Mouse (Mus musculus) embryonic facial prominence, embryonic 11.5 days (tissue): ENCODE measurements at regions not wholly inside any gene's neighbourhood (a gene's known extent, or its start where the extent isn't known, plus 50 kb on each side); places are given as distances from the start of the nearest gene placed in this dataset.

Source experiments
- ATAC-seq: fragments of 200-750 bp; cut with Nextera tagmentation; replicated peaks from 2 replicates; pipeline ENCODE4 v1.8.0; 2017; ENCODE audit warnings: low read depth; ENCODE audit not compliant: insufficient number of reproducible peaks, low FRiP score, low TSS enrichment
- DNase-seq: peaks from one replicate; pipeline ENCODE4 v3.0.0-alpha.2; 2015; ENCODE audit warnings: low spot score
- H3K27ac ChIP-seq: fragments of 300-500 bp; sonication (generic); replicated peaks from 2 replicates; pipeline ENCODE4 v1.5.1; 2014; ENCODE audit warnings: mild to moderate bottlenecking, low read depth, low read length, control low read depth
- H3K27me3 ChIP-seq: fragments of 300-500 bp; sonication (generic); 2 replicates; pipeline ENCODE4 v1.6.1; 2014; ENCODE audit warnings: mild to moderate bottlenecking, low read length, moderate library complexity, mixed read lengths; ENCODE audit not compliant: control insufficient read depth, insufficient read depth
- H3K36me3 ChIP-seq: fragments of 300-500 bp; sonication (generic); replicated peaks from 2 replicates; pipeline ENCODE4 v1.6.1; 2014; ENCODE audit warnings: low read depth, mild to moderate bottlenecking, low read length, moderate library complexity, mixed read lengths; ENCODE audit not compliant: control insufficient read depth, insufficient read depth
- H3K4me1 ChIP-seq: fragments of 300-500 bp; sonication (generic); 2 replicates; pipeline ENCODE4 v1.6.1; 2014; ENCODE audit warnings: low read length, mixed read lengths; ENCODE audit not compliant: control insufficient read depth, insufficient read depth
- H3K4me2 ChIP-seq: fragments of 300-500 bp; sonication (generic); 2 replicates; pipeline ENCODE4 v1.6.1; 2014; ENCODE audit warnings: low read depth, mild to moderate bottlenecking, control low read depth, low read length, moderate library complexity
- H3K4me3 ChIP-seq: fragments of 300-500 bp; sonication (generic); 2 replicates; pipeline ENCODE4 v1.5.1; 2014; ENCODE audit warnings: low read depth, low read length, control low read depth
- H3K9ac ChIP-seq: fragments of 300-500 bp; sonication (generic); replicated peaks from 2 replicates; pipeline ENCODE4 v1.6.1; 2014; ENCODE audit warnings: mild to moderate bottlenecking, control low read depth, low read length
- H3K9me3 ChIP-seq: fragments of 300-500 bp; sonication (generic); replicated peaks from 2 replicates; pipeline ENCODE4 v1.6.1; 2016; ENCODE audit warnings: mild to moderate bottlenecking, low read length, inconsistent platforms, mixed read lengths; ENCODE audit not compliant: control insufficient read depth
- WGBS: fragments of 180-500 bp; shearing (Covaris S2); extraction: QIAGEN DNeasy Blood & Tissue Kit; methylation state at CpG from one replicate; pipeline ENCODE4 v1.1.7; 2014; 5-methylcytosine and 5-hydroxymethylcytosine counted together

DNA sequence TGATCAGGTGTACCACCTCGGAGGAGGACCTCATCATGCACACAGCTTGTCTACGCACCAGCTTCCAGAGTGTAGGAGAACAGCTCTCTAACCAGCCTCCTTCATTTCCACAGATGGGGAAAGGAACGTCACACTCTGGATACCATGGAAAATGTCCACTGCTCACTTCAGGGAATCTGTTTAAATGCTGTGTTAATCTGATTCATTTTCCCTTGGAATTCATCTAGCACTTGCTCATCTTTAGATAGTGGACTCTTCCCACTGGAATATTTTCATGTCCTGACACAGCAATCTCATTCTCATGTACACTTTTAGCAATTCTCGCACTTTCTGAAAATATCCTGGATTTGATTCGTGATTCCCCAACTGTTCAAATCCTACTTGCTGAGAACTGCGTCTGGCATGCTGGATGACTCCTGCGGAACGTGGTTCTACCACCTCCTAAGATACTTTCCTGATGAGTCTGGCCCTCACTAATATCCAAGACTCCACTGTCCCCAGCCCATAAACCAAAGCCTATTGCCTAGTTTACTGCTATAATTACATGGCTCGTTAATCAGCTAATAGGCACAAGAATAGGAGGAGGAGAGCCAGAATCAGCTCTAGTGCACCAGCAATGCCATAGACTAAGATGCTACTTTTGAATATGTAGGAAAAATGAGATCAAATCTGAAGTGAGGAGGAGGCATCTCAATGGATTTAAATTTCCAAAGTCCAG is 56.0 kb upstream of the Bdnf start:
- Histone ChIP-seq H3K4me2 (no peak overlapping the region), H3K36me3 (no peaks in the 10 kb centered on the region), H3K27me3 (no peaks in the 10 kb centered on the region), H3K27ac (no peak overlapping the region), H3K4me1 (no peaks in the 10 kb centered on the region), H3K9me3 (no peaks in the 10 kb centered on the region), H3K4me3 (no peak overlapping the region), H3K9ac (no peak overlapping the region)
- WGBS, result 85% methylated on average over 9 of the region's 9 CpGs
- ATAC-seq, result no peak
- DNase-seq, result no peak

DNA sequence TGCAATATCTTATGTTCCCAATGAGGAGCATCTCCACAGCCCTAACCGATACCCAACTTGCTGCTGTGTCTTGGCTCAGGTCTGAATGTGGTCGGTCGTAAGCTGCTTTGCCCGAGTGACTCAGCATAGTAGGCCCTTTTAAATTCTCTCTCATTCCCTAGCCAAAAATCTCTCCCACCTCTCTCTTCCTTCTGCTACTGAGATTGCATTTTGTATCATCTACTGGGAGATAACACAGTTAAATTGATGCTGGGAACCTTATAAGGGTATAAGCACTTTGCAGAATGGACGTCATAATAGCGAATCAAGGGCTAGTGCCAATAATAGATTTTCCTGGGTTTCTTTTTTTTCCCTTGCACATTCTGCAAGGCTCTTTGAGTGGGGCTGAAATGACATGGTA is 54.8 kb upstream of the Bdnf start:
- H3K4me2 ChIP-seq, result no peak overlapping the region
- no peak for ATAC-seq
- no peak overlapping the region for H3K27ac ChIP-seq
- H3K4me1 ChIP-seq, result no peaks in the 10 kb centered on the region
- H3K9ac ChIP-seq, result no peak overlapping the region
- no peaks in the 10 kb centered on the region for H3K9me3 ChIP-seq
- H3K4me3 ChIP-seq, result no peak overlapping the region
- no peaks in the 10 kb centered on the region for H3K36me3 ChIP-seq
- no peak for DNase-seq
- H3K27me3 ChIP-seq, result no peaks in the 10 kb centered on the region
- WGBS, result 91% methylated on average over 6 of the region's 6 CpGs

DNA sequence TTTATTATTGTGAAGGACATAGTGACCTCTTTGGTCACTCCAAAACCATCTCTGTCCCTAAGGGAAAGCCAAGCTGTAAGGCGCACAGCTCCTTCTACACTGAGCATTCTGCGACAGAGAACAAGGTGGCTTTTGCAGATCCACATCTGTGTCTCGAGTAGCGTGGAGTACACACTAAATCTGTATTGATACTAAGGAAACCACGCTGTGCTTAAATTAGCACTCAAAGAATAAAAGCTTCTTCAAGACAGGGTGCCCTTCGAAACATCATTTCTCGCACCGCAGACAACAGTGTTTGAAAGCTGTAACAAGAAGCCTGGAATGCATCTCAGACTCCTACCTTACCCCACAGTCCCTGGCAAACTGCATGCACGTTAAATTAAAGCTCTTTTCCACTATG is 52.9 kb upstream of the Bdnf start:
- Histone ChIP-seq H3K4me2 (no peak overlapping the region), H3K9me3 (no peaks in the 10 kb centered on the region), H3K27ac (no peak overlapping the region), H3K4me3 (no peak overlapping the region), H3K9ac (no peak overlapping the region), H3K36me3 (no peaks in the 10 kb centered on the region), H3K4me1 (no peaks in the 10 kb centered on the region), H3K27me3 (no peaks in the 10 kb centered on the region)
- DNase-seq (no peak), ATAC-seq (no peak)
- 67% methylated on average over 9 of the region's 9 CpGs for WGBS
